Mouse (Mus musculus): ENCODE data around the gene Spata31d1d.
"Not testable (repeated sequence)": the region's sequence is repeated elsewhere in the genome, so short reads cannot be mapped to it uniquely, and the experiment has no call there.

Gene Spata31d1d

DNA sequence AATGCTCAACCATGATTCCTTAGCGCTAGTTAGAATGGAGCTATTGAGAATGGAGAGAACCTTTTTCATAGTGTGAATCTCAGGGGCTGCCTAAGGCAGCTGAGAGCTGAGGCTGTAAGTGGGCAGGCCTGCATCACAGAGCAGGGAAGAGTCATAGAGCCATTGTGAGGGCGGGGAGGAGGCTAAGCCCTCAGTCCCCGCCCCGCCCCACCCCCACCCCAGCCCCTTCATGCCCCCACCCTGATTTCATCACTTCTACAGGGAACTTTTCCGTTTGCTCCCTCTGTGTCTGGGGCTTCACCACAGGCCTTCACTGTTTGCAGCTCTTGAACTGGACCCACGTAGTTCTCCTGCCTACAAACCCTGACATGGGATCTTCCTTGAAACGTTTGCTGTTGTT is at the start of gene Spata31d1d:
Spata31d1d (minus strand) TSS at position 101 of the 400 bp plus-strand sequence.
- DNase-seq (ENCODE audit: low spot score in 2 of 2), result no peak

DNA sequence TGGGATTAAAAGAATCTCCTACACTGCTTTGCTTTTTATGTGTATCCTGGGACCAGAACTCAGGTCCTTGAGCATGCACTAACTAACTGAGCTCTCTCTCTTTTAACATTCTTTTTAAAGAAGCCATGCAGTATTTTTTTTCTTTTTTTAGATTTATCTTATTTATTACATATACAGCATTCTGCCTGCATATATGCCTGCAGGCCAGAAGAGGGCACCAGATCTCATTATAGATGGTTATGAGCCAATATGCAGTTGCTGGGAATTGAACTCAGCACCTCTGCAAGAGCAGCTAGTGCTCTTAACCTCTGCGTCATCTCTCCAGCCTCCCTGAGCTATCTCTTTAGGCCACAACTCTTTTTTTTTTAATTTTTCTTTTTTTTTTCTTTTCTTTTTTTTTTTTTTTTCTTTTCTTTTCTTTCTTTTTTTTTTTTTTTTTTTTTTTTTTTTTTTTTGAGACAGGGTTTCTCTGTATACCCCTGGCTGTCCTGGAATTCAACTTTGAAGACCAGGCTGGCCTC is 48.3 kb upstream of the Spata31d1d start:
- not testable (repeated sequence) for DNase-seq (ENCODE audit: low spot score in 2 of 2)

DNA sequence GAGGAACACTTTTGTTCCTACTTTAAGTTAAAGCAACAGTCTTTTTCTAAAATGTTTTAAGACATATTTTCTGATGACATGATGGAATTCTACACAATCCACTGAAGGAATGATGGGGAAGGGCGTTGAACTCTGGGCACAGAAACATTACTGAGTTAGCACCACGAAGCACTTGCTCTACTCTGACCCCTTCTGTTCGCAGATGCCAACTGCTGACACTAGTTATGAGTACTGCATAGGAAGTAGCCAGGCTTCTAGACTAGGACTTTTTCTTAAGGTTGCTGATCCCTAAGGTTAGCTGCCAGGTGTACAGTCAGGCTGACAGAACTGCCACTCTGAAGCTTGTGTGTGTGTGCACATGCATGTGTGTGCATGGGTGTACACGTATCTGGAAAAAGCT is 47.7 kb upstream of the Spata31d1d start:
- no peak for DNase-seq (ENCODE audit: low spot score in 2 of 2)

DNA sequence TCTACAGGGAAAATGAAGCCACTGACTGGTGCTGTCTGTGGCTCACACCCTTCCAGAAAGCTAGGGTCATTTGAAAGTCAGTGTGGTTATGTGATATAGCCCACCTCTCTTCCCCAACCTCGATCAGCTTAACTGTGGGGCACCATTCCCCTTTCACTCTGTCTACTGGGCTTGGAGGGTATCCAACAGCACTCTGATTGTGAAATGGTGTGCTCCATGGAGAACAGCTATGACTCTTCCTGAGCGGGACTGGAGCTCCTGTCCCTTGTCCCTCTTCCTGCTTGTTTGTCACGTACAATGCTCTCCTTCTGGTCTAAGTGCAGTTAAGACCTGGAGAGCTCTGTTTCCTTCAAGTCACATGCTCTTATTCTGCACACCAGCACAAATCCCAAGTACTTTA is 43.6 kb upstream of the Spata31d1d start:
- no peak for DNase-seq (ENCODE audit: low spot score in 2 of 2)

DNA sequence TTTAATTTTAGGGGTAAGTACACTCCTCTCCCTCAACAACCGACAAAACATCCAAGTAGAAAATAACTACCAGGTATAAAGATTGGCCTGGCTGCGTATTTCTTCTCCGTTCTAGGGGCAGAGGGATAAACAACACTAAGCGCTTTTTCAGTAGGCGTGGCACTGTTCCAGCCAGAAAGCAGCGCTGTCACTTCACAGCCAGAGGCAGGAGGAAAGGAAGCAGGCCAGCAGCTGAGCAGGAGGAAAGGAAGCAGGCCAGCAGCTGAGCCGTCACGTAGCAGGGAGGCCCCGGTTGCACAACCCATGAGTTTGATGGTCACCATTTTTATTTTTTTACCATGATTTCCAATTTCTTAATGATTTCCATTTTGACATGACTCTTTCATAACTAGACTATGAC is 39.7 kb upstream of the Spata31d1d start:
- peak; percentile 52 to 55 for DNase-seq (ENCODE audit: low spot score in 2 of 2)

DNA sequence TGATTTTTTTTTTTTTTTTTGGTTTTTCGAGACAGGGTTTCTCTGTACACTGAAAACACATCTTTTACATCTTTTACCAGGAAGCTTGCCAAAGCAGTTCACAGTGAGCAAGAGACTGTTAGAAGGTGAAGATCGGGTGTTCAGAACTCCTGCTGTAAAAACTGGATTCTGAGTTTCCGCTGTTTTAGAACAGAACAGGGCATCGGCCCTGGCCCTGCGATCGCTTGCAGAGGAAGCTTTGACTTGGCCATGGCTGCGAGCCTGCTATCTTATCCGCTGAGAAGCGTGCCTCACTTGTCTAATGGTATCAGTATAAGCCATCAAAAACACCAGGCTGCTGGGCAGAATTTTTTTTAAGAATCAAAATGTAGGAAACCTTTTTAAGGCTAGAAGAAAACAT is 39.3 kb upstream of the Spata31d1d start:
- no peak for DNase-seq (ENCODE audit: low spot score in 2 of 2)

DNA sequence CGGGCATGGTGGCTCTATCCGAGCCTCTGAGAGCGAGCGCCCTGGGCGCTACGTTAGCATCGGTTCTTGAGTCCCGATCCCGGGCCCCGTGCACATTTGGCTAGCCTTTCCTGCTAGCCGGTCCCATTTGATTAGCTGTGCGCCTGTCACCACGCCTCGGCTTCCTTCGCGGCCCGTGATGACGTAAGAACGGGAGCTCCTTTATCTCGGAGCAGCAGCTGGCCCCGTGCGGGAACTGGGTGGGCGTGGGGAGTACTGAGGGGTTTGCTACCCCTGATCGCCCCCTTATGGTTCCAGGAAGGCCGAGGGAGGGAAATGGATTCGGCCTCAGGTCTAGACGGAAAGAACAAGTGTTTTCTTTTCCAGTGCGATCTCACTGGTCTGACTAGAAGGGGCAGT is 38.6 kb upstream of the Spata31d1d start:
- peak; percentile 85 to 87 for DNase-seq (ENCODE audit: low spot score in 2 of 2)

DNA sequence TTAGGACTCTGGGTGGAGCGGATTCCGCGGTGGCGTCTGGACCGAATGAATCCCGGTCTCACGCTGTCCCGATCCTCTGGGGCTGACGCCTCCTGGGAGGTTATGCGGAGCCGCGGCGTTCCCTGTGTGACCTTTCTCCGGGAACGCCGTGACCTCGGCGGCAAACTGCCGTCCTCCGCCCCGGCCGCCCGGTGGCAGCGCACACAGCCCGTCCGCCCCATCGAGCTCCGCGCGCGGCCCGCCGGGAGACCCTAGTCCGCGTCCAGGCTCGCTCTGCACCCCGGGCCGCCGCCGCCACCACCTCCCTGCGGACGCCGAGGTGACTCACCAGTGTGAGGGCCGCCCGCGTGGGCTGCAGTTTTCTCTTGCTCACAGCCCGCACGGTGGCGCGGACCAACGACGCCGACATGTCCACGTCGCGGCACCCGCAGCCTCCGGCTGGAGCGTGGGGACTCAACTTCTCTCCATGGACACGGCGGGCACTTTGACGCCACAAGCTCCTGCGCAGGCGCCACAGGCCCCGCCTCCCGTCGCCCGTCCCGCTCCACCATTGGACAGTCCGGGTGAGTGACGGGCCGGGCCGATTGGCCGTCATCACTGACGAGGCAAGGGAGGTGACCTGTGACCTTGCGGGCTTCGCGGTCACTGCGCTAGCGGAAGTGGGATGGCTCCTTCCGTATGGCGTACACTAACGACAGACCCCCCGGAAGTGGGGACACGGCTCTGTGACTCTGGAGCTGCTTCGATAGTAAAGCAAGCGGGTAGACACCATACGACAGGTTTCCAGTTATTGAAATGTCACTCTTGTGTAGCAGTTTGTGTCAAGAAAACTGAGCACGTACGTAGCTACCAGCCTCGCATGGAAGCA is 38.0 kb upstream of the Spata31d1d start, which contains the start of gene Isca1:
Isca1 (minus strand) TSS at position 515 of the 868 bp plus-strand sequence.
- DNase-seq (ENCODE audit: low spot score in 2 of 2), result peak; percentile 99 to 100

DNA sequence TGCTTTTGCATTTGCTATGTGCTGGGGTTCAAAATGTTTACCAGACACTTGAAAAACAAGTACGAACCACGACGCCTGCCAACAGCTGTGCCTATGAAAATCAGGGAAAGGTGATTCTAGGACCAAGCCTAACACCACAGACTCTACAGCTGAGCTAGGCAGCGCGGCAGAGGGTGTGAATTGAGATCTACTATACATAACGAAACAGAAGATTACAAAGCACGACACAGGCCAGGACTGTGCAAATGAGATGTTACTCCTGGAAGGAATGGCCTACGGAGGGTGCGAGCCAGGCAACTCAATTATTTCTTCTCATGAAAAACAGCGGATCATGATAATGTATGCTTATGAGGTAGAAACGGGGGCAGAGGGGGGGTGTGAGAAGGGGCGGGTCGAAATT is 37.0 kb upstream of the Spata31d1d start:
- DNase-seq (ENCODE audit: low spot score in 2 of 2), result no peak

DNA sequence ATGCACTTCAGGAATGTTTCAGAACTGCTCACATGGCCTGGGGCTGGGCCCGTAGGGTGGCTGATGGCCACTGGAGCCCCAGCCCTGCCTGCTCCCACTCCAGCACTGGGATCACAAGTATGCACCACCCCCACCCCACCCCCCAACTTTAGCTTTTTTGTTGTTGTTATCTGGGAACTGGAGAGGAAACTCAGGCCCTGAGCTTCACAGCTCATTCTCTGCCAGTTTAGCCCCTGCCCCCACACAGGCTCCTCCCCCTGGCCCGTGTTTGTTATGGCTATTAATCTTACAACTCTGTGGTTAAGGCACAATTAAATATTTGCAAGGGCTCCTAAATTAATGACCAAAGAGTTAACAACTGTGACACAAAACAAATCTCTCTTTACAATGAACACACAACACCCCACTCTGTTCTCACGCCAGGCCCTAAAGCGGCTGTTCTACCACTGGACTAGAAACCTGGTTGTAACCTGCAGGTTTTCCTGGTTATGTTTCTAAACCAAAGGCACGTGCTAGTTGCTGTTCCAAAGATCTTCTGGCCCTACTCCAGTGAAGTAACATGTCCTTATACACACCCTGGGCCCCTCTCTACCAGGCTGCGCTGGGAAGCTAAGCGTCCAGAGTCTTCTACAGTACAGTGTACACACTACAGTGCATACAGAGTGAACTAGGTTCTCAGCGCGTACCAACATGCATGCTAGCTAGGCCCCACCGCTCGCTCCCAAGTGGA is 35.4 kb upstream of the Spata31d1d start:
- no peak for DNase-seq (ENCODE audit: low spot score in 2 of 2)

DNA sequence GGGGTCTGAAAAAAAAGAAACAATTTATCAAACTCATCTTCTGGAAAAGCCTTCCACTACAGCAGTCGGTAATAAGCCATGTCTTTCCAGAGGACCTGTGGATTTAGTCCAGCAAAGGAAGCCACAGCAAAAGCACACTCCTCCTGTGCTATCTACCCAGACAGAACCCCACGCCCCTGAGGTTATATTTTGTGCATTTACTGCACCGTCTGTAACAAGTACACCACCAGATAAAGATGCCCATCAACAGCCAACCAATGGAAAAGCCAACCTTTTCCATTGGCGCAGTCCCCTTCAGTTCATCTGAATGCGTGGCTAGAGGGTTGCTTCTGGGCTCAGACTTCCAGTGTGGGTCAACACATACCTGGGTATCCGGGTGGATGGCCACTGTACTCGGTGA is 31.2 kb upstream of the Spata31d1d start:
- DNase-seq (ENCODE audit: low spot score in 2 of 2), result no peak

DNA sequence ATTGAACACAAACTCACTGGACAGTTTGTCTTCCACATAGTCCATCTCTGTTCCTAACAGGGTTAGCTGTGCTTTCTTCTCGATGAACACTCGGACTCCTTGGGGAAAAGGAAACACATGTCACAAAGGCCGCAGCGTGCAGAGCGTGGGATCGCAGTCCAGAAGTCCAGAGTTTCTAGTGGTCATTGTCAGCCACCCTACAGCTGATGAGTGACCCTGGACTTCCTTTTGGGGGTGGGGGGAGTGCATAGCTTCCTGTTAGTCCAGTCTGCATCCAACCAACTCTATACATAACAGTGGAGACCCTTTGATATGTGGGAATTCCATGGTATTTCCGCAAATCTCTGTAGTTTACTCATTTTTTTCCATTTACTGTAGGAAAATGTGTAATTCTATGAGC is 25.4 kb upstream of the Spata31d1d start:
- DNase-seq (ENCODE audit: low spot score in 2 of 2), result no peak

DNA sequence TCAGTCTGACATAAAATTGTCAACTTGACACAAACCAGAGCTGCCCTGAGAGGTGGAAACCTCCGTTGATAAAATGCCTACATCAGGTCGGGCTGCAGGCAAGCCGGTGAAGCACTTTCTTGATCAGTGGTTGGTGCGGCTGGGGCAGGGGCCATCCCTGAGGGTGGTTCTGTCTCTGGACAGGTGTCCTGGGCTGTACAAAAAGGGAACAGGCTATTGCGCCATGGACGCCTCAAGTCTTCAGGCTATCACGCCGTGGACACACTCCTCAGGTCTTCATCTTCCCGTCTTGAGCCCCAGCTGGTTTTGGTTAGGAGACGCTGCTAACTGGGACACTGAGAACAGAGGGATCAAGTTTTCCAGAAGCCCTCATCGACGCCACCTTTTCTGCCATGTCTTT is 18.8 kb upstream of the Spata31d1d start:
- DNase-seq (ENCODE audit: low spot score in 2 of 2), result no peak

DNA sequence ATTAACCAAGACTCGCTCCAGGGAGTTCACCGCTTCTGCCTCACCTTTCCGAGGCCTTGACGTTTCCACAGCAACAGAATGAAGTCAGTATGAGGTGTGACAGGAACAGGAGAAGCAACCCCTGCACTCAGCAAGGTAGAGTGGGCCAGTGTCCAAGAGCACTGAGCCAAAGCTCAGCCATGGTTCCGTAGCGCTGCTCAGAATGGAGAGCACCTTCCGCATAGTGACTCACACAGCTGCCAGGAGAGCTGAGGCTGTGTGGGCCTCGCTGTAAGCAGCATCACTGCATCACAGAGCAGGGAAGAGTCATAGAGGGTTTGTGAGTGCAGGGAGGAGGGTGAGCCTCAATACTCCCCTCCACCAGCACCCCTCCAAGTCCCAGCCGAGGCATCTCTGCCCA is 15.2 kb upstream of the Spata31d1d start, which contains the start of gene 1700014D04Rik:
1700014D04Rik (minus strand) TSS at position 42 of the 400 bp plus-strand sequence.
- no peak for DNase-seq (ENCODE audit: low spot score in 2 of 2)

DNA sequence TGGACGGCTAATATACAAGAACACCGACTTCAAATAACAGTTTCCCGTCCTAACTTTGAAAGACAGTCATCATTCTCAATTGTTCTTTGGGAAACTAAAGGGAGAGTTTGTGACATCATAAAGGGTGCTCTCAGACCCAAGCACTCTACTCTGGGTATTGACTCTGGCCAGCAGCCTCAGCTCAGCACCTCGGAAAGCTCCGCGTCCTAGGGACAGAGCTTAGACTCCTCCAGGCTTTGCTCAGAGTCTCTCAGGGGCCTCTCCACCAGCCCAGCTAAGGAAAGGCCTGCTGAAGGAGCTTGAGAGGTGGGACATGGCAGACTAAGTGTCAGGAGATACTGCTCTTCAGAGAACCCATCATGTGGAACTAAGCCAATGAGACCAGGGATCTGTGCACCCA is 14.6 kb upstream of the Spata31d1d start:
- DNase-seq (ENCODE audit: low spot score in 2 of 2), result no peak

DNA sequence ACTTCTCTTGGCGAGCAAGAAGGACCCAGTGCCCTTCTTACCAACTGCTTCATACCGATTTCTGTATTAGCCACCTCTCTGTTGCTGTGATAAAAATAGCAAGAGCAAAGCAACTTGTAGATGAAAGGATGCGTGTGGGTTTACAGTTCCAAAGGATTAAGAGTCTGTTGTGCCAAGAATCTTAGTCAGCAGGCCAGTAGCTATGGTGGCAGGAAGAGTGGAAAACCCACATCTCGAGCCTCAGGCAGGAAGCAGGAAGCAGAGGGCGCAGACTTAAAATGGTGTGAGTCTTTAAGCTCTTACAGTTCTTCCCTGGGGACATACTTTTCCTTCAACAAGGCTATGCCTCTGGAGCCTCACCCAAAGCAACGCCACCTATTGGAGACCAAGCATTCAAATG is 13.9 kb upstream of the Spata31d1d start:
- no peak for DNase-seq (ENCODE audit: low spot score in 2 of 2)

DNA sequence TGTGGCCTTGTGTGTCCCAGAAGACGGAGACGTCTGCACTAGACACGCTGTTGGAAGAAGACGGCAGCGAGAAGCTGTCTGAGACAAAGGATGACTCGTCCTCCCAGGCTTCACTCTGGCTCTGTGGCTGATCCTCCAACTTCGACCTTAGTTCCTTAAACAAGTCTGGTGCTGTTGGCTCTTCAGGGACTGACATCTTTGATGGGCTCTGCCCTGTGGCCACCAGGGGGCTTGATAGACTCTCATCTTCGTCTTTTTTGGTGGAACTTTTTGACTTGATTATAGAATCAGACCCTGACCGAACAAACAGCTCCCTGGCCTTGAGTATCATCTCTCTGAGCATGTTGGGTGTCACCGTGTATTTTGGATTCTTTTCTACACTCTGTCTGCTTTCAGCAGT is 10.1 kb upstream of the Spata31d1d start:
- no peak for DNase-seq (ENCODE audit: low spot score in 2 of 2)

DNA sequence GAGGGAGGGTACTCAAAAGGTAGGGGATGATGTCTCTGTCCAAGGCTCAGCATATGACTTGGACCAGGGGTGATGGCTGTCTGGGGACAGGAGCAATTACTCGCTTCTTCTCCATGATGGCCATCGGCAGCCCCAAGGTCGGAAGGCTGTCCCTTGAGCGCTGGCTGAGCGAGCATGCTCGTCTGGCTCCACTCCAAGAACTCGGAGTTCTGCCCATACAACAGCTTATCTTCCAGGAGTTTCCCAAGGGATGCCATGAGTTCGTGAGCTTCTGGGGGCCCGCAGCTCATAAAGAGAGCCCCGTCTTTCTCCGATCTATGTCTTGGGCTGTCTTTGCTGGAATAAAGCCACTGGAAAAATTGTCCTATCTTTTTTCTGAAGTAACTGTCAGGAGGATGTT is 9.5 kb upstream of the Spata31d1d start:
- no peak for DNase-seq (ENCODE audit: low spot score in 2 of 2)

DNA sequence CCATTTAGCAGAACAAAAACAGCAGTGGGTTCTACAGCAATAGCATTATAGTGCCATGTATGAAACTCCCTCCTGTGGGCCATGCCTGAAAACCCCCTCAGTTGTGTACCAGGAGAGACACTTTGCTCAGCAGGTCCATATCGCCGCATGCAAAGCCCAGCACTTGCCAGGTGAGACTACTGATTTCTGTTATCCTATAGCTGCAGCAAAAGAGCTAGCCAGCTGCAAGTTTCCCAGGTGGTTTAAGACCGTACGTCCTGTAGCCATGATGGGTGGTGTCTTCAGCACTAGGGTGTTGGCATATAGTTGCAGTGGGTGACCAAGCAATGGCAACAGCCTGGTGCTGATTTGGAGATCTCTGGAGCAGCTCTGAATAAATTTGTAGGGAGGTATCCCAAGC is 7.8 kb upstream of the Spata31d1d start:
- no peak for DNase-seq (ENCODE audit: low spot score in 2 of 2)

DNA sequence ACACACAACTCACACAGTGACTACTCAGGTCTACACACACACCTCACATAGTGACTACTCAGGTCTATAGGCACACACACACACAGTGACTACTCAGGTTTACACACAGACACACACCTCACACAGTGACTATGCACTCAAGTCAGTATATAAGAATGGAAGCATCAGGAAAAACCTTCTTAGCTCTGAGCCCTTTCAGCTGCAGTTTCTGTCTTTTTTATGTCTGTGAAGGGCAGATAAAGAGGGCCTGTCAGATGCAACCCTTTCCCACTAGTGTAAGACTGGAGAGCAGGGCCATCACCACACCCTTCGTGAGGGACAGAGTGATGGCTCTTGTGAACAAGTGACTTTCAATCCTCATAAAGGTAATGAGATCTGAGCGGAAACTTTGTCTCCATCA is 6.9 kb upstream of the Spata31d1d start:
- DNase-seq (ENCODE audit: low spot score in 2 of 2), result no peak

DNA sequence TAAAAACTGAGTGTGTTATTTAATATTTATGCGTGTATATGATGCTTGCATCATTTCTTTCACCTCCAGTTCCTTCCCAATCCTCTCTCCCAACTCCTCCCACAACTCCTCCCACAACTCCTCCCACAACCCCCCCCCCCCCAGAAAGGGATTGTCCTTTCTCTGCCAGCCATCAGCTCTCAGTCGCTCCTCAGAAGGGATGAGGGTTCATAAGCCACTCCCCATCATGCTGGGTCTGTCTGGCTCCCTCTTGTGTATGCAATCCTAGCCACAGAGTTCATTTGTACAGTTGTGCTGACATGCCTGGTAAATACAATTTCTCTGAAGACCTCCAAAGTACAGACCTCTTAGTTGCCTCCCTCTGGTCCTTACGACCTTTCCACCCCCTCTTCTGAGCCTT is 3.6 kb upstream of the Spata31d1d start:
- no peak for DNase-seq (ENCODE audit: low spot score in 2 of 2)

DNA sequence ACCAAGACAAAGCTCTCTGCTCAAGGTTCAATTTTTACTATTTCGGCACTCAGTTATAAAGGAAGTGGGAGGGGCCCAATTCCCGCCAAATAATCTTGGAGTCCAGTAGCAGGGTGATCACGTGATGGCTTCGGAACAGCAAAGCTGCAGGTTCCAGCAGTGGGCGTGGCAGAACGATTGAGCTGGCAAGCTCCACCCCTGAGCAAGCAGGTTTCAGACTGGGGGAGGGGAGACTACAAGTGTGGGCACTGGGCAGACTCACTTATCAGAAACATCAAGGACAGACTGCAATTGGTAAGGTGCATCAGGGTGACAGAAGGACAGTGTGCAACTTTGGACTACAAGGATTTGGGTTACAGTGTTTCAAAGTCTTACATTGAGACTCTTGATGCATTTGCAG is 2.8 kb upstream of the Spata31d1d start:
- not testable (repeated sequence) for DNase-seq (ENCODE audit: low spot score in 2 of 2)

DNA sequence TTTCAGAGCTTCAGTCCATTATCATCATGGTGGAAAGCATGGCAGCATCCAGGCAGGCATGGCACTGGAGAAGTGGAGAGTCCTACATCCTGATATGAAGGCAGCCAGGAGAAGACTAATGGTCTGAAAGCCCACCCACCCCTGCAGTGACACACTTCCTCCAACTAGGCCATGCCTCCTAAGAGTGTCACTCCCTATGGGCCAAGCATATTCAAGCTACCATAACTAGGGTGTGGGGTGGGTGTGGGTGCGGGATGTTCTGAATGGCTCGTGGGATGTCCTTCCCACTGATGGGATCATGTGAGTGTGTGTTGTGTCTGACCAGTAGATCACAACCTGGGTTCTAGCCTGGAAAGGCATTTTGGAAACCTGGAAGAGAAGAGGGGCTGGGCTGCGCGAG is 2.4 kb upstream of the Spata31d1d start:
- no peak for DNase-seq (ENCODE audit: low spot score in 2 of 2)

Data from frontal cortex, postnatal 10 days (tissue).